Mouse (Mus musculus) MEL (cell line): Measurements from ENCODE around the gene Ap5s1. TPM values are rescaled to one million over a fixed set of nuclear protein-coding genes. Genes with fewer than 3 reads are reported as not detected.

Experiments used
- DNase-seq: peaks from one replicate; pipeline ENCODE4 v3.0.0; 2011; ENCODE audit warnings: low read depth, low spot score
- H3K27ac ChIP-seq: 2 replicates; pipeline ENCODE4 v1.5.1; 2012; ENCODE audit warnings: low read depth, mild to moderate bottlenecking, control low read depth, low read length, moderate library complexity; ENCODE audit not compliant: control insufficient read depth
- H3K27me3 ChIP-seq, 2 experiments: fragments of 150-350 bp in 1 of 2; sonication (generic) in 1 of 2; 2 replicates each; pipeline ENCODE4 v1.6.1; 2012; ENCODE audit warnings: low read length in 2 of 2, mild to moderate bottlenecking in 2 of 2, improper control_type of control experiment in 1 of 2, moderate library complexity in 1 of 2; ENCODE audit not compliant: insufficient read depth in 2 of 2, control insufficient read depth in 1 of 2
- H3K36me3 ChIP-seq, 2 experiments: 2 replicates each; pipeline ENCODE4 v1.6.1; 2012 to 2014; ENCODE audit warnings: low read length in 2 of 2, improper control_type of control experiment in 1 of 2, inconsistent platforms in 1 of 2, mild to moderate bottlenecking in 1 of 2; ENCODE audit not compliant: insufficient read depth in 2 of 2, control insufficient read depth in 1 of 2
- H3K4me1 ChIP-seq, 2 experiments: fragments of 150-350 bp in 1 of 2; sonication (generic) in 1 of 2; 2 replicates each; pipeline ENCODE4 v1.6.1; 2012; ENCODE audit warnings: low read length in 2 of 2, improper control_type of control experiment in 1 of 2, mild to moderate bottlenecking in 1 of 2; ENCODE audit not compliant: insufficient read depth in 2 of 2, control insufficient read depth in 1 of 2
- H3K4me3 ChIP-seq, 2 experiments: fragments of 150-350 bp in 1 of 2; sonication (generic) in 1 of 2; 2 replicates each; pipeline ENCODE4 v1.5.1; 2012; ENCODE audit warnings: low read depth in 2 of 2, low read length in 2 of 2, mild to moderate bottlenecking in 2 of 2, moderate library complexity in 2 of 2, control low read depth in 1 of 2, improper control_type of control experiment in 1 of 2; ENCODE audit not compliant: control insufficient read depth in 1 of 2, insufficient read depth in 1 of 2
- H3K79me2 ChIP-seq: 2 replicates; pipeline ENCODE4 v1.6.1; 2012; ENCODE audit warnings: mild to moderate bottlenecking, low read length, moderate library complexity; ENCODE audit not compliant: control insufficient read depth, poor library complexity, insufficient read depth
- H3K9ac ChIP-seq: 2 replicates; pipeline ENCODE4 v1.6.1; 2012; ENCODE audit warnings: low read depth, mild to moderate bottlenecking, control low read depth, low read length, moderate library complexity; ENCODE audit not compliant: control insufficient read depth, poor library complexity, severe bottlenecking
- H3K9me3 ChIP-seq: fragments of 150-350 bp; sonication (generic); replicated peaks from 2 replicates; pipeline ENCODE4 v1.6.1; 2012; ENCODE audit warnings: mild to moderate bottlenecking, low read length, improper control_type of control experiment, moderate library complexity; ENCODE audit not compliant: insufficient read depth
- CTCF ChIP-seq, 3 experiments: IDR thresholded peaks in 2 of 3; conservative IDR thresholded peaks in 1 of 3; 2 replicates each; pipeline ENCODE4 v1.5.1; 2011 to 2012; ENCODE audit warnings: low read length in 3 of 3, low read depth in 2 of 3, mild to moderate bottlenecking in 2 of 3, improper control_type of control experiment in 1 of 3, inconsistent platforms in 1 of 3, mixed read lengths in 1 of 3, moderate library complexity in 1 of 3; ENCODE audit not compliant: control insufficient read depth in 1 of 3, insufficient read depth in 1 of 3, poor library complexity in 1 of 3, severe bottlenecking in 1 of 3
- GABPA ChIP-seq: IDR thresholded peaks from 2 replicates; pipeline ENCODE4 v1.6.1; 2012; ENCODE audit warnings: low read depth, mild to moderate bottlenecking, inconsistent platforms, low read length, improper control_type of control experiment, moderate library complexity
- GATA1 ChIP-seq: IDR thresholded peaks from 2 replicates; pipeline ENCODE4 v1.6.1; 2011; ENCODE audit warnings: low read depth, low read length, improper control_type of control experiment
- HCFC1 ChIP-seq: IDR thresholded peaks from 2 replicates; pipeline ENCODE4 v1.6.1; 2012; ENCODE audit warnings: low read depth, mild to moderate bottlenecking, inconsistent platforms, low read length, improper control_type of control experiment, moderate library complexity
- JUND ChIP-seq: IDR thresholded peaks from 2 replicates; pipeline ENCODE4 v1.6.1; 2011; ENCODE audit warnings: low read depth, mild to moderate bottlenecking, improper control_type of control experiment, low read length
- KAT2A ChIP-seq: conservative IDR thresholded peaks from 2 replicates; pipeline ENCODE4 v1.6.1; 2012; ENCODE audit warnings: low read depth, low read length, improper control_type of control experiment, inconsistent platforms
- MAFK ChIP-seq: IDR thresholded peaks from 2 replicates; pipeline ENCODE4 v1.6.1; 2011; ENCODE audit warnings: low read depth, mild to moderate bottlenecking, low read length, improper control_type of control experiment, borderline replicate concordance
- MAX ChIP-seq: IDR thresholded peaks from 2 replicates; pipeline ENCODE4 v1.6.1; 2011; ENCODE audit warnings: low read length, improper control_type of control experiment
- MXI1 ChIP-seq: IDR thresholded peaks from 2 replicates; pipeline ENCODE4 v1.6.1; 2011; ENCODE audit warnings: mild to moderate bottlenecking, low read depth, low read length, improper control_type of control experiment
- MYB ChIP-seq: IDR thresholded peaks from 2 replicates; pipeline ENCODE4 v1.6.1; 2011; ENCODE audit warnings: mild to moderate bottlenecking, low read depth, low read length, improper control_type of control experiment
- MYC ChIP-seq: IDR thresholded peaks from 2 replicates; pipeline ENCODE4 v1.6.1; 2011; ENCODE audit warnings: low read depth, mild to moderate bottlenecking, low read length, improper control_type of control experiment, moderate library complexity
- NELFE ChIP-seq: IDR thresholded peaks from 2 replicates; pipeline ENCODE4 v1.6.1; 2011; ENCODE audit warnings: low read depth, low read length, improper control_type of control experiment
- NRF1 ChIP-seq: IDR thresholded peaks from 2 replicates; pipeline ENCODE4 v1.6.1; 2014; ENCODE audit warnings: low read depth, mild to moderate bottlenecking, inconsistent platforms, low read length, improper control_type of control experiment, moderate library complexity; ENCODE audit not compliant: poor library complexity, insufficient read depth, severe bottlenecking
- POLR2A ChIP-seq, 2 experiments: IDR thresholded peaks; 2 replicates each; pipeline ENCODE4 v1.6.1; 2011 to 2012; ENCODE audit warnings: low read length in 2 of 2, mild to moderate bottlenecking in 2 of 2, control low read depth in 1 of 2, improper control_type of control experiment in 1 of 2, low read depth in 1 of 2, moderate library complexity in 1 of 2; ENCODE audit not compliant: control insufficient read depth in 1 of 2, insufficient read depth in 1 of 2, poor library complexity in 1 of 2
- POLR2AphosphoS5 ChIP-seq: IDR thresholded peaks from 2 replicates; pipeline ENCODE4 v1.6.1; 2012; ENCODE audit warnings: low read depth, borderline replicate concordance, mild to moderate bottlenecking, inconsistent platforms, low read length, moderate library complexity, mixed read lengths
- RAD21 ChIP-seq: IDR thresholded peaks from 2 replicates; pipeline ENCODE4 v1.6.1; 2011; ENCODE audit warnings: mild to moderate bottlenecking, low read depth, low read length, improper control_type of control experiment
- RCOR1 ChIP-seq: IDR thresholded peaks from 2 replicates; pipeline ENCODE4 v1.6.1; 2012; ENCODE audit warnings: low read depth, mild to moderate bottlenecking, inconsistent platforms, low read length, improper control_type of control experiment
- SIN3A ChIP-seq: IDR thresholded peaks from 2 replicates; pipeline ENCODE4 v1.6.1; 2012; ENCODE audit warnings: low read length, improper control_type of control experiment, inconsistent platforms
- TBP ChIP-seq: IDR thresholded peaks from 2 replicates; pipeline ENCODE4 v1.8.0; 2011; ENCODE audit warnings: low read depth, low read length, improper control_type of control experiment
- UBTF ChIP-seq: IDR thresholded peaks from 2 replicates; pipeline ENCODE4 v1.6.1; 2012; ENCODE audit warnings: low read depth, mild to moderate bottlenecking, inconsistent platforms, low read length, improper control_type of control experiment, moderate library complexity, borderline replicate concordance; ENCODE audit not compliant: insufficient read depth
- USF1 ChIP-seq: IDR thresholded peaks from 2 replicates; pipeline ENCODE4 v1.6.1; 2014; ENCODE audit warnings: low read depth, mild to moderate bottlenecking, inconsistent platforms, low read length, improper control_type of control experiment, moderate library complexity
- USF2 ChIP-seq, 2 experiments: IDR thresholded peaks; 2 replicates each; pipeline ENCODE4 v1.6.1; 2011 to 2012; ENCODE audit warnings: improper control_type of control experiment in 2 of 2, low read length in 2 of 2, borderline replicate concordance in 1 of 2, inconsistent platforms in 1 of 2, low read depth in 1 of 2, mild to moderate bottlenecking in 1 of 2; ENCODE audit not compliant: insufficient read depth in 1 of 2
- ZC3H11A ChIP-seq: IDR thresholded peaks from 2 replicates; pipeline ENCODE4 v1.6.1; 2012; ENCODE audit warnings: low read depth, mild to moderate bottlenecking, inconsistent platforms, low read length, improper control_type of control experiment
- ZMIZ1 ChIP-seq: IDR thresholded peaks from 2 replicates; pipeline ENCODE4 v1.6.1; 2012; ENCODE audit warnings: low read depth, mild to moderate bottlenecking, inconsistent platforms, low read length, improper control_type of control experiment, moderate library complexity
- polyA plus RNA-seq, 2 experiments: library from polyadenylated mRNA; stranded (reverse) in 1 of 2; unstranded in 1 of 2; fragments of >175 nt in 1 of 2; fragments of >200 nt in 1 of 2; gene quantifications; 2 replicates each; pipeline versions ENCODE4 v1.2.1 to v1.2.4; 2012; ENCODE audit warnings: low replicate concordance in 2 of 2, low read depth in 1 of 2; ENCODE audit not compliant: insufficient read length in 2 of 2, insufficient read depth in 1 of 2, missing spikeins in 1 of 2
- total RNA-seq: library from RNA; depleted of rRNA; stranded (reverse); fragments of 300-350 nt; gene quantifications from 2 replicates; pipeline ENCODE4 v1.2.3, GENCODE M21; 2012

Ap5s1 gene
- total and polyA plus RNA-seq, 3 experiments = 9.6 to 12.7 TPM; not detected in 1

- TF ChIP-seq UBTF (no peak), CTCF (IDR thresholded peaks at IDR 0.05 in 2 of 3, conservative IDR thresholded peaks at IDR 0.05 in 1 of 3; ENCODE audit: control insufficient read depth in 1 of 3, insufficient read depth in 1 of 3, low read depth in 2 of 3, low read length in 3 of 3, poor library complexity in 1 of 3, severe bottlenecking in 1 of 3) (no peak), KAT2A (no peak), POLR2AphosphoS5 (no peak), MXI1 (no peak), RCOR1 (peak; percentile 60; the same call in 1 of the 2 replicates), JUND (no peak), MAX (no peak), ZMIZ1 (no peak), MAFK (no peak), HCFC1 (no peak), GATA1 (peak; percentile 78), USF1 (no peak), GABPA (no peak), ZC3H11A (no peak), MYC (no peak), NRF1 (no peak), RAD21 (no peak), SIN3A (peak; percentile 44; the same call in 1 of the 2 replicates)
Observed at GRCm38 (mm10) chr2:131227243-131227642, 20.4 kb downstream of the Ap5s1 start (continued).

DNA sequence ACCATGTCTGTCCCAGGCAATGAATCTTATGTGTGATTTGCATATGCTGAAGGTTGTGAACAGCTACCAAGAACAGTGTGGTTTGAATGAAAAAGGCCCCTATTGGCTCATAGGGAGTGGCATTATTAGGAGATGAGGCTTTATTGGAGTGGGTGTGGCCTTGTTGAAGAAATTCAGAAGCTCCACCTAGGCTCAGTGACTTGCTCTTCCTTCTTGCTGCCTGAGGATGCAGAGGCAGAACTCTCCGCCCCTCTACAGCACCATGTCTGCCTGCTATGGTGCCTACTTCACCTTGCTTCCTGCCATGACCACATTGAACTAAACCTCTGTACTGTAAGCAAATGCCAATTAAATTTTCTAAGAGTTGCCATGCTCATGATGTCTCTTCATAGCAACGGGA, 25.7 kb downstream of the Ap5s1 start:
- TF ChIP-seq TBP (peak; percentile 82), USF2 (IDR thresholded peaks at IDR 0.05; ENCODE audit: borderline replicate concordance in 1 of 2, insufficient read depth in 1 of 2, low read depth in 1 of 2, low read length in 2 of 2) (no peak), ZMIZ1 (peak; percentile 74; the same call in 1 of the 2 replicates), POLR2A (IDR thresholded peaks at IDR 0.05; ENCODE audit: control insufficient read depth in 1 of 2, insufficient read depth in 1 of 2, low read depth in 1 of 2, low read length in 2 of 2, poor library complexity in 1 of 2) (peak in 1 of 2 experiments; percentile 82; a peak in 2 of 4 replicates), RCOR1 (no peak), NELFE (peak; percentile 65), MAFK (no peak), USF1 (no peak), HCFC1 (peak; percentile 52; the same call in 1 of the 2 replicates), SIN3A (0 out of 2 replicates have a peak, but pooled peaks have one; percentile 10), MYB (no peak)
- peaks cover 10 to 12% of the 10 kb centered on the region in 2 experiments for H3K4me1 ChIP-seq
- peak overlapping the region; percentile 64 for H3K9ac ChIP-seq
- H3K27ac ChIP-seq = peak overlapping the region; percentile 62
- H3K79me2 ChIP-seq = peaks cover 11% of the 10 kb centered on the region
- peak; percentile 93 for DNase-seq
- no peaks in the 10 kb centered on the region for H3K27me3 ChIP-seq
- H3K9me3 ChIP-seq = no peaks in the 10 kb centered on the region
- H3K4me3 ChIP-seq = peak overlapping the region in 1 of 2 experiments; percentile 59; a peak in 2 of 4 replicates
- H3K36me3 ChIP-seq = peaks cover 0 to 16% of the 10 kb centered on the region in 2 experiments; a peak in 2 of 4 replicates
